Mouse (Mus musculus): ENCODE data around the gene Klk5.

Gene Klk5

GRCm38 (mm10) chr7:43841701-43842100 lies at the start of gene Klk5:
Gene Klk5, plus strand, starts transcription at chr7:43841971.
- DNase-seq (ENCODE audit: low spot score): no peak

GRCm38 (mm10) chr7:43796355-43796754 lies 45.4 kb upstream of the Klk5 start:
- DNase-seq (ENCODE audit: low spot score): no peak

GRCm38 (mm10) chr7:43797333-43797769 lies 44.4 kb upstream of the Klk5 start, which contains the start of gene Klk8:
Gene Klk8, plus strand, starts transcription at chr7:43797577.
- no peak for DNase-seq (ENCODE audit: low spot score)

GRCm38 (mm10) chr7:43797844-43798462 lies 43.8 kb upstream of the Klk5 start:
- DNase-seq (ENCODE audit: low spot score): no peak

- DNase-seq (ENCODE audit: low spot score): no peak
These were observed 41.9 kb upstream of the Klk5 start for GRCm38 (mm10) chr7:43799876-43800275.

- no peak for DNase-seq (ENCODE audit: low spot score)
These were observed 30.8 kb upstream of the Klk5 start, which contains the start of gene Klk7 for GRCm38 (mm10) chr7:43810994-43811393. Gene Klk7, plus strand, starts transcription at chr7:43811294.

- no peak for DNase-seq (ENCODE audit: low spot score)
These were observed 26.6 kb upstream of the Klk5 start for GRCm38 (mm10) chr7:43815211-43815610.

GRCm38 (mm10) chr7:43816746-43817145 lies 25.0 kb upstream of the Klk5 start:
- DNase-seq (ENCODE audit: low spot score): no peak

GRCm38 (mm10) chr7:43821581-43821980 lies 20.2 kb upstream of the Klk5 start:
- DNase-seq (ENCODE audit: low spot score): no peak

GRCm38 (mm10) chr7:43824199-43824598 lies 17.6 kb upstream of the Klk5 start, which contains the start of gene Klk6:
Gene Klk6, plus strand, starts transcription at chr7:43824499.
- no peak for DNase-seq (ENCODE audit: low spot score)

GRCm38 (mm10) chr7:43826056-43826455 lies 15.7 kb upstream of the Klk5 start:
- DNase-seq (ENCODE audit: low spot score): no peak

- DNase-seq (ENCODE audit: low spot score): no peak
These were observed 14.1 kb upstream of the Klk5 start for GRCm38 (mm10) chr7:43827706-43828105.

- no peak for DNase-seq (ENCODE audit: low spot score)
These were observed 12.8 kb upstream of the Klk5 start for GRCm38 (mm10) chr7:43829006-43829405.

GRCm38 (mm10) chr7:43843801-43844200 lies 2.0 kb downstream of the Klk5 start:
- DNase-seq (ENCODE audit: low spot score): no peak

GRCm38 (mm10) chr7:43851616-43852015 lies 9.8 kb downstream of the Klk5 start:
- no peak for DNase-seq (ENCODE audit: low spot score)

GRCm38 (mm10) chr7:43854642-43855380 lies 13.0 kb downstream of the Klk5 start:
- DNase-seq (ENCODE audit: low spot score): no peak

GRCm38 (mm10) chr7:43855709-43856108 lies 13.9 kb downstream of the Klk5 start:
- no peak for DNase-seq (ENCODE audit: low spot score)

GRCm38 (mm10) chr7:43856307-43856706 lies 14.5 kb downstream of the Klk5 start:
- DNase-seq (ENCODE audit: low spot score): no peak

GRCm38 (mm10) chr7:43857501-43857900 lies 15.7 kb downstream of the Klk5 start:
- no peak for DNase-seq (ENCODE audit: low spot score)

GRCm38 (mm10) chr7:43860411-43860810 lies 18.6 kb downstream of the Klk5 start:
- DNase-seq (ENCODE audit: low spot score): no peak

GRCm38 (mm10) chr7:43873237-43873636 lies 31.5 kb downstream of the Klk5 start:
- peak; percentile 29 for DNase-seq (ENCODE audit: low spot score)

GRCm38 (mm10) chr7:43873674-43874073 lies 31.9 kb downstream of the Klk5 start:
- no peak for DNase-seq (ENCODE audit: low spot score)

GRCm38 (mm10) chr7:43874868-43875375 lies 33.2 kb downstream of the Klk5 start:
- no peak for DNase-seq (ENCODE audit: low spot score)
